Mouse (Mus musculus): ENCODE results near the gene Ccdc183. TPM values are rescaled to one million over a fixed set of nuclear protein-coding genes. Genes with fewer than 3 reads are reported as not detected.
A peak's percentile ranks its signal among the peaks of the same experiment; 100 is the strongest.

The Ccdc183 gene
- polyA plus RNA-seq, 1 experiment: not detected

DNA sequence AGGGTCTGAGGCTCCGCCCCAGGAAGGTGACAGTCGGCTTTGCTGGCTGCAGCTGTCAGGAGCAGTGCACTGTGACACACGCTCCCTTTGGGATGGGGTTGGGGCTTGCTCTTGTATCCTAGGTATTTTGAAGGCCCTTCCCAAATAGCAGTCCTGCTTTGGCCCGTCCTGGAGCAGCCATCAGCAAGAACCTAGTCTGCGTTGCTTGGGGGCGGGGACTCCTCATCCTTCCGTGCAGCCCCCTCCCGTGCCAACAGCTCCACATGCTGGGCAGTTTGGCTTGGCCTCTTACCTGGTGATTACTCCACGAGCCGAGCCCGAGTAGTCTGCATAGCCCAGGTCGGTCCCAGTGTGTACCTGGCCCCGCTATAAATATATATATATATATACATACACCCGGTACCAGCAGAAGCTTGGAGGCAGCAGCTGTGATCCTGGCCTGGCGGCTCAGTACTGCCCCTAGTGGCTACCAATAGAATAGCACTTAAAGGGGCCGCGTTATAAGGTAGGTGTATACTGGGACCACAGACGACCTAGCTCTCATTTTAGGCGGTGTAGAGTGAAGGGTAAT lies 36.1 kb downstream of the Ccdc183 start, which contains the start of gene Ajm1:
Gene Ajm1 (minus strand): TSS at position 464 of the 571 bp plus-strand sequence.
- Histone ChIP-seq H3K4me1 (ENCODE audit: control insufficient read depth, insufficient read depth, low read length) (peaks cover 15% of the 10 kb centered on the region), H3K4me3 (replicated peaks; ENCODE audit: extremely low read depth, low read depth, low read length) (peak within 1 kb of the TSS; percentile 7)
- DNase-seq: peak; percentile 55
- 5% methylated on average over 19 of the region's 19 CpGs for WGBS
- TF ChIP-seq CTCF (IDR thresholded peaks at IDR 0.05; ENCODE audit: insufficient read depth, low read length): peak; percentile 80
- no peak for TF ChIP-seq POLR2A (IDR thresholded peaks at IDR 0.05; ENCODE audit: borderline replicate concordance, extremely low read depth, low read depth, low read length)

GRCm38 (mm10) chr2:25580621-25581101 lies 36.8 kb downstream of the Ccdc183 start:
- no peak for DNase-seq
- TF ChIP-seq POLR2A (IDR thresholded peaks at IDR 0.05; ENCODE audit: borderline replicate concordance, extremely low read depth, low read depth, low read length) (no peak), CTCF (IDR thresholded peaks at IDR 0.05; ENCODE audit: insufficient read depth, low read length) (no peak)
- H3K4me3 ChIP-seq (replicated peaks; ENCODE audit: extremely low read depth, low read depth, low read length): no peak overlapping the region
- 31% methylated on average over 6 of the region's 6 CpGs for WGBS
- peaks cover 17% of the 10 kb centered on the region for H3K4me1 ChIP-seq (ENCODE audit: control insufficient read depth, insufficient read depth, low read length)

GRCm38 (mm10) chr2:25579737-25580460 lies 37.6 kb downstream of the Ccdc183 start:
- Histone ChIP-seq H3K4me3 (replicated peaks; ENCODE audit: extremely low read depth, low read depth, low read length) (no peak overlapping the region), H3K4me1 (ENCODE audit: control insufficient read depth, insufficient read depth, low read length) (peaks cover 20% of the 10 kb centered on the region)
- peak; percentile 67 for TF ChIP-seq CTCF (IDR thresholded peaks at IDR 0.05; ENCODE audit: insufficient read depth, low read length)
- TF ChIP-seq POLR2A (IDR thresholded peaks at IDR 0.05; ENCODE audit: borderline replicate concordance, extremely low read depth, low read depth, low read length): no peak
- WGBS: 5% methylated on average over 27 of the region's 27 CpGs
- peak; percentile 43 for DNase-seq

DNA sequence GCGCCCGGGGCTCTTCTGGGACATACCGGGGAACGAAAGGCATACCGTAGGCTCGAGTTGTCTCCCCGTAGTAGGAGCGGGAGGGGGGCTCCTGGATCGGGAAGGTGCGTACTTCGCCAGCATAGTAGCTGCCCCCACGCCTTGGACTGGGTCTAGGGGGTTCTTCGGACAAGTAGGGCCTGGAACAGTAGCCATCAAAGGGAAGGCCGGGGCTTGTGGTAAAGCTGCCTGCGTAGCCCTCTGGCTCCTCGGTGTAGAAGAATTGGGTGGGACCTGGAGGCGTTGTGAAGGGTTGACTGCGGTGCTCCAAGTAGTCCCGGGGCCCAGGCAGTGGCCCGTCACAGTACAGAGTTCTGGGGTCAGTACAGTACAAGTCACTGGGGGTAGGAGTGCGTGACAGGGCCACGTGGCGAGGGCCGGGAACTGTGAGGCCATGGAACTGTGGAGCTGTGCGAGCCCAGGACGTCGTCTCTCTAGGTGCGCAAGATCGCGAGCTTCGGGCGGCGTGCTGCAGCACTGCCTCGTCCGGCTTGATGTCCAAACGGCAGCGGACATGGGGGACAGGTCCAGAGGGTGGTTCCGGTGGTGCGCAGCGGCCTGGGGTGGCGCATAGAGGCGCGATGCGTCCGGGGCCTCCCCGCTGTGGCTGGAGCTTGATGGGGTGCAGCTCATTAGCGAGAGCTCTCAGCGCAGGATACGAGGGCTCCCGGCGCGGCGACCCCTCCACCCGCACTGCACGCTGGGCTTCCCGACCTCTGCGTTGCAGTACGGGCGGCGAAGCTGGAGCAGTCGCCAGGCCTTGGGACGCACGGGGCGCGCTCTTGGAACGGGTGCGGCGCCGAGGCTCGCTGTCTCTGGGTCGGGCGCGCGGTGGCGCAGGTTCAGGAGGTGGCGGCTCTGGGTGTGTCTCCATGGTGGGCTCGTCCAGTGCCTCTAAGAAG lies 38.4 kb downstream of the Ccdc183 start:
- 7% methylated on average over 77 of the region's 77 CpGs for WGBS
- DNase-seq: no peak
- Histone ChIP-seq H3K4me3 (replicated peaks; ENCODE audit: extremely low read depth, low read depth, low read length) (no peak overlapping the region), H3K4me1 (ENCODE audit: control insufficient read depth, insufficient read depth, low read length) (peaks cover 21% of the 10 kb centered on the region)
- no peak for TF ChIP-seq POLR2A (IDR thresholded peaks at IDR 0.05; ENCODE audit: borderline replicate concordance, extremely low read depth, low read depth, low read length)
- TF ChIP-seq CTCF (IDR thresholded peaks at IDR 0.05; ENCODE audit: insufficient read depth, low read length): no peak

- 5% methylated on average over 75 of the region's 75 CpGs for WGBS
- H3K4me3 ChIP-seq (replicated peaks; ENCODE audit: extremely low read depth, low read depth, low read length): peak overlapping the region; percentile 2
- TF ChIP-seq CTCF (IDR thresholded peaks at IDR 0.05; ENCODE audit: insufficient read depth, low read length): no peak
- TF ChIP-seq POLR2A (IDR thresholded peaks at IDR 0.05; ENCODE audit: borderline replicate concordance, extremely low read depth, low read depth, low read length): no peak
- H3K4me1 ChIP-seq (ENCODE audit: control insufficient read depth, insufficient read depth, low read length): peaks cover 22% of the 10 kb centered on the region
- DNase-seq: no peak
Measured at GRCm38 (mm10) chr2:25577951-25578795, 39.3 kb downstream of the Ccdc183 start.

- TF ChIP-seq POLR2A (IDR thresholded peaks at IDR 0.05; ENCODE audit: borderline replicate concordance, extremely low read depth, low read depth, low read length): no peak
- no peak for TF ChIP-seq CTCF (IDR thresholded peaks at IDR 0.05; ENCODE audit: insufficient read depth, low read length)
- Histone ChIP-seq H3K4me1 (ENCODE audit: control insufficient read depth, insufficient read depth, low read length) (peaks cover 22% of the 10 kb centered on the region), H3K4me3 (replicated peaks; ENCODE audit: extremely low read depth, low read depth, low read length) (peak overlapping the region; percentile 14)
- no peak for DNase-seq
- WGBS: 15% methylated on average over 92 of the region's 92 CpGs
Measured at GRCm38 (mm10) chr2:25576965-25577891, 40.2 kb downstream of the Ccdc183 start.

DNA sequence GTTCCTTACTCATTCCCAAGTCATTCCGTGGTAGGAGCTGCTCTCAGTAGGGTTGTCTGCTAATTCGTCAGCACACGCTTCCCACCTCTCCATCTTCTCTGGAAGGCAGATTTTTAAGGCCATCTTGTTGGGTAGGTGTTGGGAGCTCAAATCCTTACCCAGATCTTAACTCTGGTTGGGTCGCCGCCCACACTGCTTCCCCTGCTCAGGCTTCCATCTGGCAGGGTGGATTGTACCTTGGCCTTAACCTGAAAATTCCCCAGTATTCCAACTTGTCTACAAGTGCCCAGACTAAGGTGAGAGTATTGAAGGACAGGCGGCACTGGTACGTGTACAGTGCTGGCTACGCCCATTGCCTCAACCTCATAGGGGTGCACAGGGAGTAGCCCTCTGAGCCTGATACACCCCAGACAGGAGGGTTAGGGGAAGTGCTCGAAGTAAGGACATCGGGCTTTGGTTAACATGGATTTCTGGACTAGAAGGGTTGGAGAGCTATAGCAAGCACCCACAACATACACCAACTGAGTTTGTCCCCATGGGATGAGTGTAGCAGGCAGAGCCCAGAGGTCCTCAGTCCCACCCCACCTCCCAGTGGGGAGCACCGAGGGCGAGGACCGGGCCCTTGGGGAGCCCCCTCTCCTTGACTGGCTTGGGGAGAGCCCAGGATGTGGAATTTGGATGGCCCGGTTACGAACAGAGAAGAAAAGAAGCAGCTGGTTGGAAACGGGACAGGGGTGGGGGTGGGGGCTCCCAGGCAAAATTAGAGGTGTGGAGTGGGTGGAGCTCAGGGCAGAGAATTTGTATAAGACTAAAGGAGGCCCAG lies 41.2 kb downstream of the Ccdc183 start:
- DNase-seq: no peak
- 78% methylated on average over 16 of the region's 16 CpGs for WGBS
- H3K4me3 ChIP-seq (replicated peaks; ENCODE audit: extremely low read depth, low read depth, low read length): no peak overlapping the region
- H3K4me1 ChIP-seq (ENCODE audit: control insufficient read depth, insufficient read depth, low read length): peaks cover 20% of the 10 kb centered on the region
- TF ChIP-seq POLR2A (IDR thresholded peaks at IDR 0.05; ENCODE audit: borderline replicate concordance, extremely low read depth, low read depth, low read length): no peak

Measured in lung, adult 2 months (tissue).